Mouse (Mus musculus): ENCODE data around the gene Tmod2. TPM values are rescaled to one million over a fixed set of nuclear protein-coding genes. Genes with fewer than 3 reads are reported as not detected.

Tmod2 gene
- polyA plus RNA-seq, 1 experiment from 2014 or later = 2.4 TPM

- no peak for DNase-seq (ENCODE audit: low spot score)
Observed at GRCm38 (mm10) chr9:75601510-75601909, 9.6 kb downstream of the Tmod2 start.

GRCm38 (mm10) chr9:75600166-75600934 lies 10.8 kb downstream of the Tmod2 start:
- no peak for DNase-seq (ENCODE audit: low spot score)

GRCm38 (mm10) chr9:75599191-75599841 lies 11.8 kb downstream of the Tmod2 start:
- no peak for DNase-seq (ENCODE audit: low spot score)

- no peak for DNase-seq (ENCODE audit: low spot score)
Observed at GRCm38 (mm10) chr9:75597596-75597995, 13.5 kb downstream of the Tmod2 start.

GRCm38 (mm10) chr9:75597036-75597435 lies 14.1 kb downstream of the Tmod2 start:
- no peak for DNase-seq (ENCODE audit: low spot score)

- no peak for DNase-seq (ENCODE audit: low spot score)
Observed at GRCm38 (mm10) chr9:75593481-75593880, 17.6 kb downstream of the Tmod2 start.

- DNase-seq (ENCODE audit: low spot score) = no peak
Observed at GRCm38 (mm10) chr9:75589850-75590790, 21.0 kb downstream of the Tmod2 start.

- peak; percentile 59 for DNase-seq (ENCODE audit: low spot score)
Observed at GRCm38 (mm10) chr9:75581694-75582350, 29.3 kb downstream of the Tmod2 start.

GRCm38 (mm10) chr9:75579321-75579720 lies 31.8 kb downstream of the Tmod2 start:
- DNase-seq (ENCODE audit: low spot score) = no peak

- no peak for DNase-seq (ENCODE audit: low spot score)
Observed at GRCm38 (mm10) chr9:75571036-75571942, 39.8 kb downstream of the Tmod2 start.

GRCm38 (mm10) chr9:75568399-75568798 lies 42.7 kb downstream of the Tmod2 start:
- no peak for DNase-seq (ENCODE audit: low spot score)

- DNase-seq (ENCODE audit: low spot score) = no peak
Observed at GRCm38 (mm10) chr9:75564892-75565291, 46.2 kb downstream of the Tmod2 start.

- no peak for DNase-seq (ENCODE audit: low spot score)
Observed at GRCm38 (mm10) chr9:75563622-75564021, 47.5 kb downstream of the Tmod2 start.

GRCm38 (mm10) chr9:75563176-75563575 lies 47.9 kb downstream of the Tmod2 start:
- DNase-seq (ENCODE audit: low spot score) = no peak

GRCm38 (mm10) chr9:75561040-75561669 lies 50.0 kb downstream of the Tmod2 start:
- no peak for DNase-seq (ENCODE audit: low spot score)

- no peak for DNase-seq (ENCODE audit: low spot score)
Observed at GRCm38 (mm10) chr9:75560353-75560752, 50.8 kb downstream of the Tmod2 start.

GRCm38 (mm10) chr9:75559512-75560012 lies 51.6 kb downstream of the Tmod2 start, which contains the start of gene Tmod3:
Tmod3 (minus strand) TSS chr9:75559657.
- peak; percentile 93 for DNase-seq (ENCODE audit: low spot score)

- DNase-seq (ENCODE audit: low spot score) = peak; percentile 38
Observed at GRCm38 (mm10) chr9:75558812-75559511, 52.2 kb downstream of the Tmod2 start.

GRCm38 (mm10) chr9:75558360-75558759 lies 52.8 kb downstream of the Tmod2 start:
- no peak for DNase-seq (ENCODE audit: low spot score)
